Mouse (Mus musculus) CH12.LX (cell line): ENCODE results near the gene Zfp511.

Experiments used
- CHD1 ChIP-seq: IDR thresholded peaks from 2 replicates; pipeline ENCODE4 v1.6.1; 2012; ENCODE audit warnings: low read depth, low read length, improper control_type of control experiment, inconsistent platforms
- CTCF ChIP-seq, 2 experiments: IDR thresholded peaks in 1 of 2; conservative IDR thresholded peaks in 1 of 2; 2 replicates each; pipeline ENCODE4 v1.5.1; 2011 to 2012; ENCODE audit warnings: low read depth in 2 of 2, low read length in 2 of 2, improper control_type of control experiment in 1 of 2, inconsistent platforms in 1 of 2, mild to moderate bottlenecking in 1 of 2, moderate library complexity in 1 of 2
- EP300 ChIP-seq: IDR thresholded peaks from 2 replicates; pipeline ENCODE4 v1.6.1; 2011; ENCODE audit warnings: low read length, improper control_type of control experiment
- MAFK ChIP-seq: IDR thresholded peaks from 2 replicates; pipeline ENCODE4 v1.6.1; 2011; ENCODE audit warnings: low read length, improper control_type of control experiment; ENCODE audit not compliant: insufficient replicate concordance
- MEF2A ChIP-seq: IDR thresholded peaks from 2 replicates; pipeline ENCODE4 v1.6.1; 2014; ENCODE audit warnings: low read depth, mild to moderate bottlenecking, inconsistent platforms, low read length, improper control_type of control experiment, borderline replicate concordance
- MYC ChIP-seq: IDR thresholded peaks from 2 replicates; pipeline ENCODE4 v1.6.1; 2011; ENCODE audit warnings: low read depth, mild to moderate bottlenecking, improper control_type of control experiment, low read length
- POLR2A ChIP-seq: IDR thresholded peaks from 2 replicates; pipeline ENCODE4 v1.6.1; 2011; ENCODE audit warnings: low read depth, mild to moderate bottlenecking, improper control_type of control experiment, low read length
- TBP ChIP-seq: conservative IDR thresholded peaks from 2 replicates; pipeline ENCODE4 v1.6.1; 2011; ENCODE audit warnings: low read depth, low read length, improper control_type of control experiment
- TCF12 ChIP-seq: IDR thresholded peaks from 2 replicates; pipeline ENCODE4 v1.6.1; 2014; ENCODE audit warnings: low read depth, mild to moderate bottlenecking, inconsistent platforms, low read length, improper control_type of control experiment
- USF2 ChIP-seq: conservative IDR thresholded peaks from 2 replicates; pipeline ENCODE4 v1.6.1; 2011; ENCODE audit warnings: low read depth, low read length, improper control_type of control experiment
- ZC3H11A ChIP-seq: IDR thresholded peaks from 2 replicates; pipeline ENCODE4 v1.6.1; 2012; ENCODE audit warnings: low read depth, mild to moderate bottlenecking, inconsistent platforms, low read length, improper control_type of control experiment
- ZNF384 ChIP-seq: IDR thresholded peaks from 2 replicates; pipeline ENCODE4 v1.6.1; 2012; ENCODE audit warnings: low read depth, low read length, improper control_type of control experiment, inconsistent platforms

GRCm38 (mm10) chr7:140054124-140054523 is 17.9 kb downstream of the Zfp511 start:
- TF ChIP-seq CTCF (conservative IDR thresholded peaks at IDR 0.05 in 1 of 2, IDR thresholded peaks at IDR 0.05 in 1 of 2; ENCODE audit: low read depth in 2 of 2, low read length in 2 of 2) = no peak
- no peak for TF ChIP-seq MAFK
- no peak for TF ChIP-seq ZNF384
- TF ChIP-seq CHD1 = no peak
- TF ChIP-seq POLR2A = no peak
- no peak for TF ChIP-seq TBP
- TF ChIP-seq ZC3H11A = no peak
- no peak for TF ChIP-seq EP300
- no peak for TF ChIP-seq MYC
- no peak for TF ChIP-seq USF2
- TF ChIP-seq TCF12 = no peak
- no peak for TF ChIP-seq MEF2A
